Mouse (Mus musculus) gastrocnemius, postnatal 4 days (tissue): Measurements from ENCODE around the gene Lrrc52. TPM values are rescaled to one million over a fixed set of nuclear protein-coding genes. Genes with fewer than 3 reads are reported as not detected.
A peak's percentile ranks its signal among the peaks of the same experiment; 100 is the strongest.

Experiments used
- DNase-seq, 2 experiments: peaks; one replicate each; pipeline ENCODE4 v3.0.0; 2021 to 2022; ENCODE audit warnings: low spot score in 2 of 2, mixed read lengths in 2 of 2
- total RNA-seq, 2 experiments: library from RNA; stranded (reverse); gene quantifications; 2 replicates each; pipeline ENCODE4 v1.2.3; 2021

Gene Lrrc52
- total RNA-seq, 2 experiments from 2014 or later, result 0.25 to 0.31 TPM

DNA sequence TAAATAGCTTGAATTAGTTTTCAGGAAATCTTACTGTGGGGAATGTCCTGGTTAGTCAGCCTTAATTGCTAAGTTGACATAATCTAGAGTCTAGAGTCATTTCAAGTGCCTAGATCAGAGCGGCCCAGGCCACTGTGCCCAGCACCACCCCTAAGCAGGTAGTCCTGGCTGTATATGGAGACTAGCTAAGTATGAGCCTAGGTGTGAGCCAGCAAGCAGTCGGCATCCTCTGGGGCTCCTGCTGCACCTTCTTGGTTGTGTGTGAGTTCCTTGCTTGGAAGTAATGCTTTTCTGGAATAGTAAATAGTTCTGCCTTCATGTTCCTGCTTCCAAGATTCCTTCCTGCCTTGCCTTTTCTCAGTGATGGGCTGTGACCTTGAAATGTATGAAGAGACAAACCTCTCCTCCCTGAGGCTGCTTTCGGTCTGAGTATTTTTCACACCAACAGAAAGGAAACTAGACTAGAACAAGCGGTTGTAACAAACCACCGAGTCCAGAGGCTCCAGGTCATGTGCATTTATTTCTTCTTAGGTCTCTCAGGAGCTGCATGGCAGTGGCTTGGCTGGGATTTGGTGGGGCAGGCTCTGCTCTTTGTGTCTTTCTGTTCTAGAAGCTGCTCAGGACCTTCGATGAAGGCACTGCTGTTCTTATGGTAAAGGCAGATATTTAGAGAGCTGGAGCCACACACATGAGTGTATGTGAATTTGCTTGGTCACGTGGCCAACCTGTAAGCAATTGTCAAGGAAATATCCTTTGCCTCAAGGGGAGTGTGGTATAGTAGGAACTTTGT, 30.2 kb downstream of the Lrrc52 start:
- DNase-seq, result no peak

DNA sequence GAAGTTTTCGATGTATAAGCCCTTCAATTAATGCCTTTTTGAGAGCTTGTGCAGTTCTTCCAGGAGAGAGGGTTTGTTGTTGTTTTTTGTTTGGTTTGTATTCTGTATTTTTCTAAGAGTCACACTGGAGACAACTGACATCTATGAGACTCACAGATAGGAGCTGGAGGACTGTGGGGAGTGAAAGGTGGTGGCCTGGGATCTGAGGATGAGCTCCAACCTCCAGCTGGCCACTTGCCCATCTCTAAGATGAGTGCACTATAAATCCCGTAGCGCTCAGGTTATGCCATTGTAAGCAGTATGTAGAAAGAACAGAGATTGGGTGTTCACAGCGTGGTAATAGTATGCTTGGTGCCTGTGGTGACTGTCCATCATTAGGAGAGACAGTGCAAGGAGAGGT, 31.6 kb downstream of the Lrrc52 start:
- no peak for DNase-seq

DNA sequence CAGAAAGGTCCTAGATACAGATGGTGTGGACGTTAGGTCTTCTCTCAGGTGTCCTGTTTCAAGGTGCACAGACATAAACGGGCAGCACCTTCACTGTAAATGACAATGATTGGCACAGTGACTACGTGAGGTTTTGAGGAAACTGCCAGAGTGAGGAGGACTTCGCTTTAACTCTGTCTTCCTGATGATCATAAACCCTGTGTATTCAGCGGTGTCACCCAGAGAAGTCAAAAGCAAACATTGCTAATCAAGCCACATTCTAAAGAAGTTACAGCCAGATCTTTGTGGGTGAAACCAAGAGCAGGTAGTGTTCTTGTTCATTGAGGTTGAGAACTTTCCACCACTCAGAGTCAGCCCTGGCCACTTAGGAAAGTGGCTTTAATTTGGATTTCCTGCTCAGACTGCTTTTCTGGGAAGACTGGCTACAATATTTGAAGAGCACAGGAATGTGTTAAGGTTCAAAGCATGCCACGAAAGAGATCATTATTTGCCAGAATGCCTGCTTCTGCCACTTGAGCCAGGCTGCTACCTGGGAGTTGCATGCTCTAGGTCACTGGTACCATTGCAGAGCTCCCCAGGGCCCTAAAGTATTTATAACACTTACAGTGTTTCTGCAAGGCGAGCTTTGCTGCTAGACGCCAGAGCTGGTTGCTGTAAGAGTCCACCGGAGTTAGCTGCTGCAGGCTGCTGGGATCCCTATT, 35.5 kb downstream of the Lrrc52 start:
- no peak for DNase-seq

DNA sequence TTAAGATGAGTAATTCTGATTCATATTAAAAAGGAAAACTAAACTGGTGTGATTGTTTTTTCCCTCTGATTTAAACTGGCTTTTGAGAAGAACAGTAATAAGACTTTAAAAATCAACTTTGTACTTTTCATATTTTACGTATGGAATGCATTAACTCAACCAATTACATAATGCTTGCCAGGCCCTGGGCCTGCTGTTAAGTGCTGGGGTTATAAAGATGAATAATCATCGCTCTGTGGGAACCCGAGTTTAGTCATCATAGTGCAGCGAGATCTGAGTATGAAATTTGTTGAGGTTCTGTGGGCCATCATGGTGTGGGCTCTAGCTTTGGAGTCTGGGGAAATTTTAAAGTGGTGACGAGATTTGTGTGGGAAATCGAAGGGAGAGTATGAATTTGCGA, 39.9 kb downstream of the Lrrc52 start:
- no peak for DNase-seq

DNA sequence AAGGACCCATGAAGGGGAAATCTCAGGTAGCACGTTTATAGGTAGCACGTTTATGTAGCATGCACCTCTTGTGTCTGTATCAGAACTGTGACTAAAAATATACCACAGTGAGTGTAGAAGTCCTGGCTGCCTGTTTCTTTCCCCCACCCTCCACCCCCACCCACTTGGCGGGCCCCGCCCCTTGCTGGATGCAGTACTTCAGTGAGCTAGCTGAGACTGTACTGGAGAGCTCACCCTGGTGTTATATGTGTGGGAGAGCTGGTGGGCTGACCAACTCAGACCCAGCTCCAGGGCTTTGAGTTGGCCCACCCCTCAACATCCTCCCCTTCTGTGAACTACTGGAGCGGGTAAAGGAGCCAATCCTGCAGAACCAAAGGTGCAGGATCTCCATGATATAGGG, 41.0 kb downstream of the Lrrc52 start:
- no peak for DNase-seq

DNA sequence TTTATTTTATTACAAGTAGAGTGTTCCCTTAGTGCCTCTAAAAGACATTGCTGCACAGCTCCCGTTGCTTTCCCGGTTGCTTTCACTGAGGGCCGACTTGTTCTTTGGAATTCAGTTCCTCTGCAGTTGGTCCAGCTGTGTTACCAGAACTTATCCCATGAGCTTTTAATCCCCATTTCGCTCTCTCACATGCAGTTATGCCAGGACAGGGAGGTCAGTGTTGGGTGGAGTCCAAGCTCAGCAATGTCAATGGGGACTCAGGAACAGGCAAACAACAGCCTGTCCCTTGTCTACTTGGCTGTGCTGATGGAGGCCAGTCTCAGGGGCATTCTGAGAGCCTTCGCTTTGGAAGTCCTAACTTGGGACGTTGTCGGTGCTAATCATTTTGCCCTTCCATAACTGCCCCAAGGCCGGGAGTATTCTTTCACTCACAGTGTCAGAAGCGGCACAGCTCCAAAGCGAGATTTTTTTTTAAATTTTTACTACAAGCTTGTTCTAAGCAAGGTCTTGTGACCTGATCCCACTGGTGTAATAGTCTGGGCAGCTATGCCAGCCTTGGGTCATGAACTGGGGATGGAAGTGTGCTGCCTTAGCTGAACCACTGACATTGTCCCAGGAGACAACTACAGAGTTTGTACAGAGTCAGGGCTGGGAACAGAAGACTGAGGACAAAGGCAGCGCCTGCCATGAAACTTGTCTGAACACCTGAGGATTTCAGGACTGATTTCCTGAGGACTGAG, 43.9 kb downstream of the Lrrc52 start:
- DNase-seq, result peak; percentile 31 to 47

DNA sequence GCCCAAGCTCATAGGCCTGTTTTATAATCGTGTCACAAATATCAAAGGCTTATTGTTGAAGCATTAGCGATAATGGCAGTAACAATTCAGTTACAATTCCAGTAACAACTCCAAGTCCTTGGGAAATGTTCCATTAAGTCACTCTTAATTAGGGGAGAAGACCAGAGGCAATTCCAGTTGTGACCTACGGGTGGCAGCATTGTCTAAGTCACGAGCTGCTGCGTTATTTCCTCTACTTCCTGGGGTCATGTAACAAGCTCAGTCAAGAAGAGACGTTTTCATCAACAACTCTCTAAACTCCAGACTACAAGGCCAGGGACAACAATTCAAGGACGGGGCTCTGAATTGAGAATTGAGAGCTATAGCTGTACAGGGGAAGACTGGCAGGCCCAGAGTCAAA, 51.7 kb downstream of the Lrrc52 start:
- DNase-seq, result peak; percentile 34 to 69

DNA sequence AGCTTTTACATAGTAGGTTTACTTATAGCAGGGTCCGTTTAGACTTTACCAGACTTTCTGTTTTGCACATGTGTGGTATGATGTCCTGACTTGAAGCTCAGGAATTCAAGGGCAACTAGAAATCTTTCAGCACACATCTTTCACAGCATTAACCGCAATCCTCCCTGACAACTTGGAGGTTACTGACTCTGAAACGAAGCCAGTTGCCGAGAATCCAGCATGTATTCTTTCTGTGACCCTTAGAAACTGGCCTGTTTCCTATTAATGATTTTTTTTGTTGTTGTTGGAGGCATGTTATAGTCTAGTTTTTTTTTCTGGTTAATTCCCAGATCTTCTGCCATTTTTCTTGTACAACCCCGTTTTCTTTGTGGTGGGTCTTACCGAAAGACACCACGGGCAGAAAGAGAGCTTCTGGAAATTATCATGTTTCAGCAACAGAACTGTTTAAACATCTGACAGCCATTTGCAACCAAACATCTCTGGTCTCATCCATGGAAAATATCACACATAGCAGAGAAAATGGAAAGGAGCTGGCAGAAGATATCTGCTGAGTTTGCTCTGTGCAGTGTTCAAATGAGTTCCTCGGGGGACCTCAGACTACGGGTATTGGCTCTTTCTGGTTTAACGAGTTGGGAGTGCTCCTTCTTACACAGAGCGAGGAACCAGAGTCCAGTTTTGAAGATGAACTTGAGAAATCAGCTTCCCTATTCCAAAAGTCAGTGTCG, 54.4 kb downstream of the Lrrc52 start:
- no peak for DNase-seq

DNA sequence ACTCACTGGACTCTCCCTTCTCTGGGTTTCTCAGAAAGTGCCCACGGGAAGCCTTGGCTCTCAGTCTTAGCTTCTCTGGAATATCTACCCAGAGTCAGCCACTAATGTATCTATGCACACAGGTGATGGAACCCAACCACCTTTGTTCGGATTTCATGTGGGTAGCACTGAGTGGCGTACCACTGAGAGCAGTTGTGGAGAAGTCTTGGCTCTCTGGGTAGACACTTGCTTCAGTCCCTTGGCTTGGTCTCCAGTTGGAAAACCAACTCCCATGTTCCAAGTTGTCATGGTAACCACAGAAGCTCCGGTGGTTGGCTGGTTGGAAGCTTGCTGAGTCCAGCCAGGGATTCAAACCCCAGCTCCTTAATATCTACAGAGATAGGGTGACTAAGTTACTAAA, 57.0 kb downstream of the Lrrc52 start:
- no peak for DNase-seq

DNA sequence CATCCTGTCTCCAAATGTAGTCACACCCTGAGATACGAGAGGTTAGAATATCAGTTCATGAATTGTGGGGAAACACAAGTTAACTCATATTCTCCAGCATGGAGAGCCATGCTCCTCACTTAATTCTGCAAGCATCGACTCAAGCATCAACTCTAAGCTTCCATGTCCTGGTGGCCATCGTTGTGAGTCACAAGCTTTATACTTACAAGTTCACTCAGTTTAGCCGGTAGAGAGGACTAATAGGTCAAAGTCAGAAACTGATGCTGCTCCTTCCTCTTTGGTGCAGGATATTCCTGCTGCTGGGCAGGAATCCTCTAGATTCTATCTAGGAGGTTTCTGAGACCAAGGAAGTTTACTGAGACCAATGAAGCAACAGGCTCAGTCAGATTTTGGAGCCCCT, 61.3 kb downstream of the Lrrc52 start:
- DNase-seq, result no peak

Other genes with a start within 250 kb of the Lrrc52 start
- 10 to 100 TPM; 26.9 to 29.9 TPM for gene Uck2, start 181.5 kb downstream of the Lrrc52 start, total RNA-seq
- 10 to 100 TPM; 45.2 to 50.6 TPM for gene Tmco1, start 158.4 kb downstream of the Lrrc52 start, total RNA-seq
- 10 to 100 TPM; 11.0 to 16.8 TPM for gene Aldh9a1, start 116.8 kb downstream of the Lrrc52 start, total RNA-seq
- 10 to 100 TPM; 29.3 to 31.7 TPM for gene Mgst3, start 72.9 kb downstream of the Lrrc52 start, total RNA-seq
- gene Rxrg, start 131.6 kb upstream of the Lrrc52 start, total RNA-seq, result 10 to 100 TPM; 35.8 to 38.0 TPM
- 1 to 10 TPM; 1.8 to 2.7 TPM for gene Lmx1a, start 222.5 kb upstream of the Lrrc52 start, total RNA-seq